Mouse (Mus musculus) lung, adult 2 months (tissue): ENCODE measurements around the gene Tnfsf4.

ENCODE experiments used
- CTCF ChIP-seq: fragments of 200-500 bp; IDR thresholded peaks from 2 replicates; pipeline ENCODE4 v1.5.1; 2011; ENCODE audit warnings: mild to moderate bottlenecking, low read length, control low read depth; ENCODE audit not compliant: insufficient read depth
- POLR2A ChIP-seq: fragments of 200-500 bp; IDR thresholded peaks from 2 replicates; pipeline ENCODE4 v1.6.1; 2011; ENCODE audit warnings: low read depth, mild to moderate bottlenecking, control low read depth, low read length, borderline replicate concordance; ENCODE audit errors: extremely low read depth

GRCm38 (mm10) chr1:161452250-161452649 lies 57.0 kb downstream of the Tnfsf4 start:
- TF ChIP-seq POLR2A (no peak), CTCF (no peak)
